Comparison of ENCODE assay signal across 9 mouse cellular contexts in the genomic region with DNA sequence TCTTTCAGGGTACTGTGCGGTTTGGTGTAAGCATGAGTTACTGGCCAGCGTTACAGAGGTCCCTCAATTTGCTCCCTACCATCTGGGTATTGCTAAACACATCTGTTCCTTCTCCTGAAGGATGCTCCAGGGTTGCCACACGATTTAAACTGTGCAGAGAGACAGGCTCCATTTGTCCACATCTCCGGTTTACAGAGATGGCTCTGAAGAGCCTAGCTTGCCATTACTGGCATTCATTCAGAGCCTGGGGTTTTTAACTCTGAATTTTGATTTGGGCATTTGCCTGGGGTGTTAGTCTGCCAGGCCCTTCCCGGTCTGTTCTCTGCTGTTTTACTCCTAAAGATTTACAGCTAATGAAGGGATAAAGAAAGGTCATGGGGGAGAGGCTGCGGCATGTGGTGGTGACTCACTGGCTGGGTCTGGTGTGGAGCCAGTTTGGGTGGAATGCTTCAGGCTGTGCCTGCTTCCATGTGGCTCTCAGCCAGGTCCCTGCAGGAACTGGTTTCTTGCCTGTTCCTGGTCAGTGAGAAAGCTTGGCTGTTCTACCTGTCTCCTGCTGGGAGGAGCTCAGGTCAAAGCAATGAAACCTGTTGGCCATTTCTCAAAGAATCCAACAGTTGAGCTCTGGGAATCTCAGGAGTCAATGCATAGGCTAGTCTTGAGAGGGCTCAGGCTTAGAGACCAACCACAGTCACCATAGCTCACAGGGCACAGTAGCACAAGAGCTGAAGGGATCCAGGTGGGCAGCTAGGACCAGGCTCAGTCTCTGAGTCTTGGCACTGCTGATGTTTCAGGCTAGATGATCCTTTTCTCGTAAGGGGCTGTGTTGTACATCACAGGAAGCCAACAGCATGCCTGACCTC.
DNase-seq lines count a peak whose midpoint lies in the region; ATAC-seq and TF ChIP-seq lines count a peak whose summit lies in the region.
"Had no signal": no experiment of that assay in that cellular context is flagged by ENCODE, and none has a peak within 500 bp of the region (broad histone marks: within the 10 kb centered on the region; RNA-seq: fewer than 3 reads in every experiment).

No protein-coding gene starts in this region.

- POLR2A ChIA-PET in Patski (lab: Charles Lee) = interaction anchor here (0.7 to 2.0 kb wide), 7 partner anchors 9 to 370 kb away, joined by 3 to 11 read pairs (median 5); no protein-coding TSS in a partner anchor

- ATAC-seq in Patski = peak; percentile 95
- peak; percentile 54 for ATAC-seq in forebrain, postnatal 0 days
- peak; percentile 27; the same call in 1 of the 2 replicates for ATAC-seq in hindbrain, embryonic 11.5 days (ENCODE audit: low FRiP score)
- no peak for ATAC-seq in activated CD4-positive, CD25-positive, alpha-beta regulatory T cell, adult 4 months

- TF ChIP-seq CTCF in Patski (IDR thresholded peaks at IDR 0.05) = no peak
- no peak for TF ChIP-seq CTCF in forebrain, postnatal 0 days (IDR thresholded peaks at IDR 0.05; ENCODE audit: low read depth)
- TF ChIP-seq CTCF in olfactory bulb, adult 2 months (IDR thresholded peaks at IDR 0.05; ENCODE audit: insufficient read depth, low read depth, low read length) = no peak

- no peak overlapping the region for H3K4me3 ChIP-seq in forebrain, postnatal 0 days (ENCODE audit: low read depth, low read length)
- H3K4me3 ChIP-seq in hindbrain, embryonic 11.5 days (ENCODE audit: low read depth, low read length) = no peak overlapping the region
- H3K4me3 ChIP-seq in olfactory bulb, adult 2 months (ENCODE audit: insufficient read depth, low read depth, low read length) = no peak overlapping the region
- H3K4me3 ChIP-seq: liver, embryonic 15.5 days had no signal

- no peaks in the 10 kb centered on the region for H3K9me3 ChIP-seq in forebrain, postnatal 0 days (ENCODE audit: low read length)
- H3K9me3 ChIP-seq in hindbrain, embryonic 11.5 days (ENCODE audit: control insufficient read depth, low read length) = no peaks in the 10 kb centered on the region
- H3K9me3 ChIP-seq: liver, embryonic 15.5 days had no signal

- H3K4me1 ChIP-seq in forebrain, postnatal 0 days (ENCODE audit: insufficient read depth) = 0 out of 2 replicates have a peak, but pooled peaks cover 9% of the 10 kb centered on the region
- peaks cover 4% of the 10 kb centered on the region; the same call in 1 of the 2 replicates for H3K4me1 ChIP-seq in hindbrain, embryonic 11.5 days (replicated peaks; ENCODE audit: control insufficient read depth, insufficient read depth, low read length)
- peaks cover 18% of the 10 kb centered on the region for H3K4me1 ChIP-seq in olfactory bulb, adult 2 months (ENCODE audit: control insufficient read depth, insufficient read depth, low read length)
- H3K4me1 ChIP-seq: liver, embryonic 15.5 days had no signal

- in situ Hi-C loops in Patski (cut with MboI; ENCODE audit: low pct_unique_long_range_greater_than_20kb) = no loop called here

- no peak overlapping the region for H3K27ac ChIP-seq in forebrain, postnatal 0 days (ENCODE audit: low read depth, low read length)
- H3K27ac ChIP-seq in hindbrain, embryonic 11.5 days (ENCODE audit: low read depth, low read length) = no peak overlapping the region
- H3K27ac ChIP-seq in olfactory bulb, adult 2 months (ENCODE audit: insufficient read depth, low read depth, low read length) = peak overlapping the region; percentile 62
- H3K27ac ChIP-seq: liver, embryonic 15.5 days had no signal

- CTCF ChIA-PET in Patski (lab: Charles Lee) = interaction anchor here (0.7 to 5.2 kb wide), 26 partner anchors 11 to 411 kb away, joined by 3 to 86 read pairs (median 4); no protein-coding TSS in a partner anchor

- no peak overlapping the region for H3K9ac ChIP-seq in forebrain, postnatal 0 days
- H3K9ac ChIP-seq in hindbrain, embryonic 11.5 days (ENCODE audit: low read depth, low read length) = no peak overlapping the region
- H3K9ac ChIP-seq: liver, embryonic 15.5 days had no signal

- H3K27me3 ChIP-seq in Patski = no peaks in the 10 kb centered on the region
- H3K27me3 ChIP-seq in forebrain, postnatal 0 days (ENCODE audit: insufficient read depth, low read length) = no peaks in the 10 kb centered on the region
- no peaks in the 10 kb centered on the region for H3K27me3 ChIP-seq in hindbrain, embryonic 11.5 days (ENCODE audit: control insufficient read depth, insufficient read depth, low read length)
- H3K27me3 ChIP-seq: liver, embryonic 15.5 days had no signal

- H3K4me2 ChIP-seq in forebrain, postnatal 0 days (ENCODE audit: low read depth) = no peak overlapping the region
- no peak overlapping the region for H3K4me2 ChIP-seq in hindbrain, embryonic 11.5 days (replicated peaks; ENCODE audit: low read depth, low read length)
- H3K4me2 ChIP-seq: liver, embryonic 15.5 days had no signal

- 30% methylated on average over 7 of the region's 7 CpGs for WGBS in forebrain, postnatal 0 days
- WGBS in hindbrain, embryonic 11.5 days = 70% methylated on average over 7 of the region's 7 CpGs
- WGBS in olfactory bulb, adult 2 months = 45% methylated on average over 7 of the region's 7 CpGs

- no peaks in the 10 kb centered on the region for H3K36me3 ChIP-seq in forebrain, postnatal 0 days (ENCODE audit: insufficient read depth)
- H3K36me3 ChIP-seq in hindbrain, embryonic 11.5 days (ENCODE audit: control insufficient read depth, insufficient read depth, low read length) = no peaks in the 10 kb centered on the region
- H3K36me3 ChIP-seq: liver, embryonic 15.5 days had no signal

- no peak for TF ChIP-seq POLR2A in olfactory bulb, adult 2 months (IDR thresholded peaks at IDR 0.05; ENCODE audit: insufficient read depth, low read depth, low read length)

- peak; percentile 100 for DNase-seq in Patski (ENCODE audit: low read depth, low spot score)
- peak; percentile 37 to 63 for DNase-seq in adrenal gland, postnatal 4 days (ENCODE audit: low spot score in 2 of 2)
- DNase-seq in forebrain, postnatal 0 days = peak; percentile 52
- DNase-seq in hindbrain, embryonic 11.5 days (ENCODE audit: low spot score) = no peak
- DNase-seq in layer of hippocampus, postnatal 10 days (ENCODE audit: low spot score in 2 of 2) = peak; percentile 48 to 59
- DNase-seq in embryo, embryonic 9.5 days (ENCODE audit: extremely low spot score) = no peak

Comparison
In these comparisons a context has a peak if more than half of its experiments do, and no peak if none do; other contexts are left out.
1. DNase-seq: peak in Patski (single experiment), adrenal gland, postnatal 4 days (2 of 2), forebrain, postnatal 0 days (single experiment) and layer of hippocampus, postnatal 10 days (2 of 2); none in hindbrain, embryonic 11.5 days (single experiment) and embryo, embryonic 9.5 days (single experiment).